Mouse (Mus musculus) gastrocnemius, postnatal 25 days (tissue): Measurements from ENCODE around the gene Casp6. TPM values are rescaled to one million over a fixed set of nuclear protein-coding genes. Genes with fewer than 3 reads are reported as not detected.

Source experiments
- DNase-seq: peaks from one replicate; pipeline ENCODE4 v3.0.0; 2022
- total RNA-seq, 2 experiments: library from RNA; stranded (reverse); gene quantifications; 1 replicate in 1 of 2; 2 replicates in 1 of 2; pipeline ENCODE4 v1.2.3; 2021

The Casp6 gene
- total RNA-seq, 2 experiments from 2014 or later, result 3.2 to 3.6 TPM

DNA sequence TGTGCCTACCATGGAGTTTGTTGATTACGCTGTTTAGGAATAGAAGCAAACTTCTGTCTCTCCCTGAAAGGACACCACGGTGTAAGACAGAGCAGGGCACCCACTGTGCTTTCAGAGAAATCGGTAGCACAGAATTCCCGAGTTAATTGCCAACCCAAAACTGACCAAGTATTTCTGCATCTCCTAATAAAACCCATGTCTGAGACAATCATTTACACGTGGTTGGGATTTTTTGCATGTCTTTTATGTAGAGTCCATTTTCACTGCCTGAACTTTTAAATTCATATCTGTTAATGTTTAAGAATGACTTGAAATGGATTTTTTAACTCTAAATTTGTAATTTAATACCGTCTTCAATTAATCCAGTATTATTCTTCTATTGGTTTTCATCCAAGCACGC, 22.4 kb downstream of the Casp6 start:
- no peak for DNase-seq

DNA sequence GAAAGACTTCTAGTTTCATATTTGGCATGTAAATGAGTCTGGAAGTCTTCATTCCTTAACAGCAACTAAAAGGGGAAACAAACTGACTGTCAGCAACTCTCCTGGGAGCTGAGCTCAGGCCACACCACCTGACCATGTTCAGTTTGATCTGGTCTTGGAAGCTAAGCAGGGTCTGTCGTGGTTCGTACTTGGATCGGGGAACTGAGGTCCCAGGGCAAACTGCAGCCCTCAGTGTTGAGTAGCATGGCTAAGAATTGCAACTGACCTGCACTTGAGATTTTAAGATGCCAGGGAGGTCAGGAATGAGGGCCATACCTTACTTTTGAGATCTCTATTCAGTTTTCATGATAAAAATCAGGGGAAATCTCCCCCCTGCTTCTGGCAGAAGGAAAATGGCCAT, 24.6 kb downstream of the Casp6 start:
- no peak for DNase-seq

DNA sequence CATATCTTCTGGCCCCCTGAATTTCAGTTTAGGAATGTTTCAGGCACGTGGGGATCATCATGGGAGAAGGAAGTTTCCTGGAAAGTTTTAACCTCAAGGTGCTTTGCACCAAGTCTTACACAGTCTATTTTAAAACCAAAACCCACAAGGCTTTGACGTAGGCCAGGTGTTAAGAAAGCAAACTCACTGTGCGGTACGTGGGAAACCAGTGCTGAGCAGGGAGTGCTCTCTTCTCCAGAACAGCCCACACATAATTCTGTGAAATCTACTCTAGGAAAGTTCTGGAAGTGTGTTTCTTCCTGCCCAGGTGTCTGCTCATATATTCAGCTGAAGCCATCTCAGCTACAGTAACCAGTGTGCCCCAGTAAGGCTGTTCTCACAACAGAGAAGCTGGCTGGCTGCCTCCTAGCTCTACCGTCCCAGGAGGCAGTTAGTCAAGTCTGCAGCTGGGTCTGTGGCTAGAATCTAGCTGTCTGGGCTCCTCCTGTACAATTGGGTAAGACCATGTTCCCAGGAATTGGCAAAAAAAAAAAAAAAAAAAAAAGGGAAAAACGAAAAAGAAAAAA, 29.1 kb downstream of the Casp6 start:
- DNase-seq, result peak; percentile 33

DNA sequence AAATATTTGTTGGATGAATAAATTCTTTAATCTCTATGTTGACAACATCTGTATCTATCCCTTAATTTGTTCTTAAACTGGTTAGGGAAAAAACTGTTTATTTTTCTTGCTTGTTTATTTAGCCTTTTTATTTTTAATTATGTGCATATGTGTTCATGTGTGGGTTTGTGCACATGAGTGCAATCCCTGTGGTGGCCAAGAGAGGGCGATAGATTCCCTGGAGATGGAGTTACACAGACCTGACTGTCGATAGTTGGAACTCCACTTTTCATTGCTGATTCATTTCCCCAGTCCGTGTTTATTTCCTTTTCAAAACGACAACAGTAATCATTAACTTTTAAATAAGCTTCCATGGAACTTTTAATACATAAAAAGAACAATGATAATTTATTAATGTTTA, 31.2 kb downstream of the Casp6 start:
- no peak for DNase-seq

DNA sequence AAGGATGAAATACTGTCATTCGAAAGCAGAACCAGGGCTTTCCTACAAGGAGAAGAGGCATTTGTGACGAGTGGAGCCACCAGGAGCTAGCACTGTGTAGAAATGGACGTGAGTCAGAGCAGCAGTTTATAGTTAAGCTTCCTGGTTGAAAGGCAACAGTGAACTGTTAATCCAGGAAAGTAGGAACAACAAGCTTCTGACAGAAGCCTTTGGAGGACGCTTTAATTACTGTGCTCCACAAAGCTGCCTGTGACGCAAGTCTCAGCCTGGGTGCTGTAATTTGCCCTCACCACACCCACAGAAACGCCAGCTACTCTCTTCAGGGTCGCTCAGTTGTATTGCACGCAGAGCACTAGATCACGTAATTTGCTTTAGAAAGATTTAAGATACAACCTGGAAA, 35.3 kb downstream of the Casp6 start:
- DNase-seq, result no peak

DNA sequence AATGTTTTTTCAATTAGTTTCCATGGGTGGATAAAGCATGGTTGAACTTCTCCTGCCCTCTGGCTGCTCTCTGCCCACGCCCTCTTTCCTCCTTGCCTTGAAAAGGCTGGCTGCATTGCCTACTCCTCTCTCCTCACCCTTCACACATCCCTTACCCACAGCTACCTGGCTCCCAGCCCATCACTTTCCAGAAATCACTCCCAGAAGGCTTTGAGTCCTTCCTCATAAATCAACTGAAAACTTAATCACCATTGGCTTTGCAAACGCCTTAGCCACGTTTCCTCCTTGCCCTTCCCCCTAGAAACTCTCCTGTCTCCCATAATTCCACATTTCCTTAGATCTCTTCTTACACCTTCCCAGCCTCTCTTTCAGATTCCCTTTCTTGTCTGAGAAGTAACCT, 36.6 kb downstream of the Casp6 start:
- no peak for DNase-seq

DNA sequence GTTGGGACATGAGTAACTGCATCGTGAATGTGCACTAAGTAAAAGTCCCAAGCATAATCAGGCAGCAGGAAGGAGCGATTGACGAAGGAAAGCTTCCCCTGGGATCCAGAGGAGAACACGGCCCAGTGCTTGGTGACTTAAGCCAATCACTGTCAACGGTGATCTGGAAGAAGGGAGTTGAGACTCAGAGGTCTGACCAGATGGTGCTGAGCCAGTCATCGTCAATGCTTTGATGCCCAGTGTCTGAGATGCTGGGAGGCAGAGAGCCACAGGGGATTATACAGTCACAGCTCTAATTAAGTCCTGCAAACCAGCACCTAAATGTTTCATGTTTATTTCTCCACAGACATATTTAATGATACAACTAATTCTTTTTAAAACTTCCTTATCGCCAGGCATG, 37.8 kb downstream of the Casp6 start:
- no peak for DNase-seq

DNA sequence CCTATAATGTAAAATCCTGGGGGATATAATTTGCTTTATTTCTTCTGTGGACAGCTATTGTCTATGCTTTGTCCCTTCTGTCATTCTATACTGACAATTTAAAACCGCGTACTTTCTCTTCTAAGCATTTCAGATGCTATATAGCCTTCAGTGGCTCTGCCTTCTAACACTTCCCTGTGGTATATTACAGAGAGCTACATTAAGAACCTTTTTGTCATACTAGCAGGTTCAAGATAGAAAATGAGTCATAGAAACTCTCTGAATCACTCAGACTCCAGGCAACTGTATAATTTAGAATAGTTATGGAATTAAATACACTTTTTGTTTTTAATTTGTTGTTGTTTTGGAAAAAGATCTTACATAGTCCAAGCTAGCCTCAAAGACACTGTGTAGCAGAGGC, 39.6 kb downstream of the Casp6 start:
- no peak for DNase-seq

DNA sequence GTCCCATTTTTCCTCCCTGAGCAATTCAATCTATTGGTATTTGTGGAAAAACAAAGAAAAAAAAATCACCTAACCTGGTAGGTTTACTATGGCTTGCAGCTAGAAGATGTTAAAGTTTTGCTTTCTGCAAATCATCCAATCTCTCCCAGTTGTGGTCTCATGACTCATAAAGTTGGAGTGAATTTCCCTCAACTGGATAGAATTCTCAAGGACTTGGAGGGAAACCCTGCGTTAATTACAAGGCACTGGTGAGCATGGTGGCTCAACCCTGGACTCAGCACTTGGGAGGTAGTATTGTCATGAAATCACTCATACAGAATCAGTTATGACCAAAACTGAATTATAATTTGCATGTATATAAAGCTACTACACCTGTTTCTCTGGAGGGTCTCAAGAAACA, 40.1 kb downstream of the Casp6 start:
- no peak for DNase-seq

DNA sequence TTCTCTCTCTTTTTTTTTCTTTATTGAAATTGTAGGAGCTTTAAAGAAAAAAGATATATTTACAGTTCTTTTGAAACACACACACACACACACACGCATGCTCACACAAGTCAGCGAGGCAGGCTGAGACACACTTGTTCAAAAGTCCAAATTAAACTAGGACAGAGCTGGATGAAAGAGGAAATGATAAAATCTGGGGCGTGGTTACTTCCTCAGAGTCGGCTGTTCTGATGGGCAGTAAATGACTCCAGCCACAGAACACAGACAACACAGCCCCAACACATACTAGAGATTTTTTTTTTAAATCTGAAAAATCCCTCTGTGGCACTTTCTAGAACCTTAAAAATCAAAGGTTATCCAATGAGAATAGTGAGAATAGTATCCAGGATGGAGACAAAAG, 42.6 kb downstream of the Casp6 start:
- DNase-seq, result no peak

DNA sequence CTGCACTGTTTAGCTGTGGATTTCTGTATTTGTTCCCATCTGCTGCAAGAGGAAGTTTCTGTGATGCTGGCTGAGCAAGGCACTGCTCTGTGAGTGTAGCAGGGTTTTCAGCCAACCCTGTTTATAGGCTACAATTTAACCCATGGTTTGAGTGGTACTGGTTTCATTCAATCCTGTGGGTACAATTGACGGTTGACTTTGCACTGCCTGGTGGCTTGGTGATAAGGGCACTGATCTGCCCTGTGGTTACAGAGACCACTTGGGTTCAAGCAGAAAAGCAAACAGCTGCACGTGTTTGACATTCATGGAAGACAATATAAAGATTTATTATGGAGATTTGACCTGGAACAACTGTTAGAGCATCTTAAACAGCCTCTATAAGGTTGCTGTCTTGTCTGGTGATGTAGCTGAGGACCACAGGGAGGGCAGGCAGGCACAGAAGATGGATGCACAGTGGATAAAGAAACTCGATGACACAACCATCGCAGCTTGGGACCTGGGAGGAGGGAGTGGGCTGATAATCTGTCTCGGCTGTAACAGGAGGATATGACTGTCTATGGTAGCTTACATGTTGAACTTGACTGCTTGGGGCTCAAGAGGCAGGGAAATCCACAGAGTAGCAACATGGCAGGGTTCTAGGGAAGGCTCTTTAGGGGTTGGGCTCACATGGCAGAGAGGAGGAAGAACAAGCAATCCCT, 45.1 kb downstream of the Casp6 start:
- no peak for DNase-seq

DNA sequence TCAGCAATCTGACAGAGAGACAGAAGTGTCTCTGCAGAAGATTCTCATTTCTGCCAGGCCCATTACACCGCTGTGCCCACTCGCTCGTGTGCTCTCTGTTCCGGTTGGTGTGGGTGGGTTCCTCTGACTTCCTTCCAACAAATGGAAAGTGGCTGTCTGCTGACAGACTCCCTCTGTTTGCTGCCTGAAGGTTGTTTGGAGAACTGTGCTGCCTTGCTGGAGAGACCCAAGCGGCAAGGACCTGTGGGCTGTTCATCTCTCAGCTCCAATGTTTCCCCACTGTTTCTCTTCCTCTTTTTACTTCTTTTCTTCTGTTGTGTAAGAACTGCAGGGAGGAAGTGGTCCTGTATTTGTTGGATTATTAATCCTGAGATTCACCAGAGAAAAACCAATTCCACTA, 47.1 kb downstream of the Casp6 start:
- peak; percentile 15 for DNase-seq

DNA sequence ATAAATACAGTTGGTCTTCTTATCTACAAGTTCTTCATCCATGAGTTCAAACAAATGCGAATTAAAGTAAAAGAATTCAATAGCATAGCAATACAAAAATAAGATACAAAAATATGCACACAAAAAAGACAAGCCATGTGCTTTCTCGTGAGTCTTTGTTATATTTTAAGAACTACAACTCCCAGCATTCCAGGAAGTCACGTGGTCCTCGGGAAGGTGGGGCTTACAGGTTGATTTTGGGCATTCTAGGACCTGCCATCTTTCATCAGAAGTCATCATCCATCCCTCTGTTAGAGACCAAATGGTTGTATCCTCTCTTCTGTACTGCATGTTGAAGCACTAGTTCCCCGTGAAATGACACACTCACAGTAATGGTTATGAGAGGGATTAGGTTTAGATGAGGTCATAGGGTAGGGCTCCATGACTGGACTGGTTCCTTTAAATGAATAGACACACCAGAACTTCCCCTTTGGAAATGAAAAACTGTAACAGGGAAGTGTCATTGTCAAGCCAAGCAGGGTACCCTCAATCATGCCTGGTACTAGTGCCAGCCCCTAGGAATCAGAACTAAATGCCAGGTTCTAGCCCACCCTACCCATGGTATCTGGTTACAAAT, 48.0 kb downstream of the Casp6 start:
- no peak for DNase-seq

DNA sequence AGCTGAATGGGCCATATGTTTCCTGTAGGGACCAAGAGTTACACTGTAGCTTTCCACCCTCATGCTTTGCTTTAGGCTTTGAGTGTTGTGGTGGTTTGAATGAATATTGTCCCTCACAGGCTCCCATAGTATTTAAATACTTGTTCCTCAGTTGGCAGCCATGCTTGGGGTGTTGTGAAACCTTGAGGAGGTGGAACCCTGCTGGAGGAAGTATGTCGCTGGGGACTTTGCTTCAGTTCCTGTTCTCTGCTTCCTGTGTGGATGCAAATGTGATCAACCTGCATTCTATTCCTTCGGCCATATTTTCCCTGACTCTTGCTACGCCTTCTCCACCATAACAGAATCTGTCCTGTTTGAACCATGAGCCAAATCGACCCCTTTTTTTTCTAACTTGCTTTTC, 52.1 kb downstream of the Casp6 start:
- DNase-seq, result no peak

DNA sequence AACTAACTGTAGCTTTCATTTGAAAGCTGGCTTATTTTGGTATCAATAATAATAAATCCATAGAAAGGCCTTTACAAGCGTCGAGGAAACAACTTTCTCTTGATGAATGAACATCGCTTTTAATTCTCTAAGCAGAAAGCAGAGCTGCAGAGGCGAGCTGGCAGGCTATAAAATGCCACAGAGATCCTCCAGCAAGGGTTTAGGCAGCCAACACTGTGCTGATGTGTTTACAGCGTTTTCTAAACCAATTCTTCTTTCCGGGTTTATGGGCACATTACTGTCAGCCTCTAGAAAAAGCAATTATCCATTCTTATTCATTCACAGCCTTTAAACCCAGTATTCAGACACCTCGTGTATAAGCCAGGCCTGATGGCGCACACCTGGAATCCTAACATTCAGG, 61.3 kb downstream of the Casp6 start:
- no peak for DNase-seq

Other genes with a start within 250 kb of the Casp6 start
- 10 to 100 TPM; 18.2 to 23.7 TPM for gene Egf, start 146.1 kb upstream of the Casp6 start, total RNA-seq
- gene Lrit3, start 97.4 kb upstream of the Casp6 start, total RNA-seq, result not detected
- gene Rrh, start 78.8 kb upstream of the Casp6 start, total RNA-seq, result not detected
- 10 to 100 TPM; 14.6 to 14.8 TPM for gene Gar1, start 70.0 kb upstream of the Casp6 start, total RNA-seq
- not detected for gene Cfi, start 65.5 kb upstream of the Casp6 start, total RNA-seq
- 10 to 100 TPM; 58.3 to 84.7 TPM for gene Pla2g12a, start 22.8 kb upstream of the Casp6 start, total RNA-seq
- gene Mcub, start 68.8 kb downstream of the Casp6 start, total RNA-seq, result 1 to 10 TPM; 1.0 to 1.4 TPM
- gene Sec24b, start 160.1 kb downstream of the Casp6 start, total RNA-seq, result 10 to 100 TPM; 19.8 to 20.3 TPM
- gene Col25a1, start 230.1 kb downstream of the Casp6 start, total RNA-seq, result under 1 TPM; 0.29 to 0.31 TPM